Mouse (Mus musculus) layer of hippocampus, adult 18-20 months (tissue): ENCODE data around the gene Noct. TPM values are rescaled to one million over a fixed set of nuclear protein-coding genes. Genes with fewer than 3 reads are reported as not detected.
A peak's percentile ranks its signal among the peaks of the same experiment; 100 is the strongest.

Source experiments
- DNase-seq, 2 experiments: peaks; one replicate each; pipeline ENCODE4 v3.0.0; 2022; ENCODE audit warnings: low spot score in 2 of 2
- total RNA-seq, 2 experiments: library from RNA; stranded (reverse); gene quantifications; 2 replicates each; pipeline ENCODE4 v1.2.3; 2021

The Noct gene
- total RNA-seq, 2 experiments from 2014 or later, result 59.5 to 60.3 TPM

DNA sequence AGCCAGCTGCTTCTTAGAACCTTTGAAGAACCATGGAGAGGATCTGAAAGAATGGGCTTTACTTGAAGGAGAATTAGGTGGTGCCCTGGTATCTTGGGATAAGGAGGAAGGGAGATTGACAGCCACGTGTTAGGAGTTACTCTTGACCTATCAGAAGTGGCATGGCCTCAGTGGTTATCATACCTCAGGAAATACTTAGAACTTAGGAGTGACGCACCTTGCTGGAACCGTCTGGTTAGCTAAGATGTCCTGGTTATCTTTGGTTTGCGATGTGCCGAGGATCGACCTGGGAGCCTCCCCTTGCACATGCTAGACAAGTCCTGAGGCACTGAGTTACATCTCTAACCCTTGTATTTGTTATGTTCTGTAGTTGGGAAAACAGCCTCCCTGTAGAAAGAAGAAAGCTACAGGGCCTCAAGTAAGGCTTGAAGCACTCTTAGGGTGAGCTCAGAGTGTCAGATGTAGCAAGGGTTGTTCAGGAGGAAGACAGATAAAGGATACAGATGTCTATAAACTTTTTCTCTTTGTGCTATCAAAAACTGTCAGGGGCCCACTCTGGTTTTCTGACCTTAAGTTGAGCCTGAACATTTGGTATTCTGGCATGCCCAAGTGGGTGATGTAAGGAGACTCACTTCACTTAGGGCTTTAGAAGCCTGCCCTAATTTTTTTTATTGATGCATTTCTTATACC, 6.0 kb downstream of the Noct start:
- no peak for DNase-seq

DNA sequence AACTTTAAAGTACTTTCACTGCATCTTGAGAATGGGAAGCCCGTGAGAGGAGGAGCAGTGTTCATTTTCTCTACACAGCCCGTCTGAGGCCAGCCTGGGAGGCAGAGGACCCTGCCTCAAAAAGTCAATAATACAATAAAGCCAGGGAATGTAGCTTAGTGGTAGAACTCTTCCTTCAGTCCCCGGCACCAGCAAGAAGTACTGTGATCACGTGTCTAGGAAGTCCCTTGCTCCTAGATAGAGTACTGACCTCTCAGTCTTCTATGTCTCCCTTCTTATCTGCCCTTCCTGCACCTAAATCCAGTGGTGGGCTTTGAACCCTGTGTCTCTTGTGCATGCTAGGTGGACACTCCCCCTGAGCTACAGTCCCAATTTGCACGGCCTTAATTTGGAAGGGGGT, 6.6 kb downstream of the Noct start:
- no peak for DNase-seq

DNA sequence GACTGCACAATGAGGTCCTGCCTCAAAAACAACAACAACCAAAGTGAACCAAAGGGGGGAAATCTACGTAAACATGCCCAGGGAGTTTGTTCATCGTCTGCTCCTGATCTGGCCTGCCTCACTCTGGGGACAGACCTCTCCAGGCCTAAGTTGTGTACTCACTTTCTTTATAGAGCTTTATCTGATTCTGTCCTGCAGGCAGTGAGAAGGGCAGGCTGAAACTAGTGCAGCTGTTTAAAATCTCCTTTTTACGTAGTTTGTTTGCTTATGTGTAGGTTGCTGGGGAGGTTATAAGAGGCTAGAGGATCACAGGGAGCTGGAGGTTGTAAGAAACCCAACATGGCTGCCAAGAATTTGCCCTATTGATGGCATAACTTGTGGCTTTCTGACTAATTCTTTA, 7.3 kb downstream of the Noct start:
- DNase-seq, result no peak

DNA sequence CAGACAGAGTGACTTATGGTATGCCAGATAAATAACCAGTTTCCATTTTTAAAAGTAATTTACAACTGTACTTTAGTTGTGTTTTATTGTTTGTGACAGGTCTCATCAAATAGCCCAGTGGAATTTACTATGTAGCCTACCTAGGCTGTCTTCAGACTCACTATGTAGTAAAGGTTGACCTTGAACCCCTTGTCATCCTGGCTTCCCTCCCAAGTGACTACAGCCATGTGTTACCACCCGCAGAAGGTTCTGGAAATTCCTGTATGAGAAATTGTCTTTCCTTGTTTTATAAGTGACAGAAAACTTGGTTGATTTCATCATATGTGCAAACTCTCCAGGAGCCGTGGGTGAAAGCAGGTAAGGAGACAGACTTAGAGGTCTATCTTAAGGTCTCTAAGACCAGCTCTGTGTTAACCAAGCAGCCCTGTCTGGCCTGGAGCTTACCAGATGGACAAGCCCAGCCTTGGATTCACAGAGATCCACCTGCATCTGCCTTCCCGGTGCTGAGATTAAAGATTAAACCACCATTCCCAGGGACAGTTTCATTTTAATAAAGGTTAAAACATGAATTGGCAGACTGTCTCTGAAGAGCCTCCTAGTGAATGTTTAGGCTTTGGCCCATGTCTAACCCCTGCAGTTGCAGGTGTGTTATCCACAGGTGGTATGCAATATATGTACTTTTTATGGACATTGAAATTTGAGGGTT, 8.1 kb downstream of the Noct start:
- no peak for DNase-seq

DNA sequence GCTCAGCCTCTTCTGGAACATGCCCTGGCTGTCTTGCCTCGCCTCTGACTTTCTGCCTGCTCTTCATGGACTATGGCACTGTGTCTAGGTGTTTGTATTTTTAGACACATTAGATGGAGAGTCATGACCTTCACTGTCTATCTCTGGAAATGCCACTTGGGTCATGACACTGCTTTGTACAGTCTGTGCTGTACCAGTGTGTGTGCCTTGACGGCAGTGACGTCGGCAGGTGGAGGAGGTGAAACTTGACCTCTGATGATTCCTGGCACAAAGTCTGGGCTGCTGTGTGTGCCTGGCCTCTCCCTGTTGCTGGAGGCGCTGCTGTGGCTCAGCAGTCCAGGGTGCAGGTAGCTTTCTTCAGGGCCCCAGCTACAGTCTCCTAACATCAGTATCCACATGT, 9.2 kb downstream of the Noct start:
- DNase-seq, result no peak

DNA sequence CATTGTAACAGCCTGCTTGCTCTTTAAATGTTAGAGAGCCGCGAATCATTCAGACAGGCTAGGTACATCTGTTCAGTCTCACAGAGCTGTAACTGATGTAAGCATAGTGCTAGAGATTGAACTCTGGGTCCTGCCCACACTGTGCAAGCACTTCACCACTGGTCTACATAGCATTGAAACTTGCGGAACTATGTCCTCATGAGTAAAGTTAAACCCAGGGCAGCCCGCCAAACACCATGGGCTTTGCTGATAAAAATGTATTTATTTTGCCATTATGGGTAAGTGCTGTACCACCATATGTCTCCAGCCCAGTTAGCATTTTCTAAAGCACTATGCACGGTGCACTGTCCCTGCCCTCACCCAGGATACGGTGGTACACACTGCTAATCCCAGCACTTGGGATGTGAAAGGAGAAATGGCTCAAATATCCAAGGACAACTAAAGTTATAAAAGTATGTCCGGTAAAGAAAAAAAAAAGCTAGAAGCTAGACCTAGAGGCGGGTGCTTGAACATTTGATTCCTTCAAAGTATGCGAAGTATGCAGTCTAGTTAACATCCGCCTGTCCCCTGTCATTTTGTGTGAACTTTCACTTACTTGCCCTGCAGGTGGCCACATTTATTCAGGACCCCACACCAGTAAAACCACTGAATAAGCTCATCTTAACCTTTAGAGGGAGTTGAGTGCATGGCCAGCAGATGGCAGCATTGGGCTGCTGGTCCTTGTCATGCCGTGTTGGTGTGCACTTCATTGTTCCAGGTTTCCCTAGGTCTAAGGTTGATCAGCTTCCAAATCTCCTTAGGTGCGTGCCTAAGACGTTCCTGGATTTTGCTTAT, 9.9 kb downstream of the Noct start:
- DNase-seq, result peak; percentile 63 to 87

DNA sequence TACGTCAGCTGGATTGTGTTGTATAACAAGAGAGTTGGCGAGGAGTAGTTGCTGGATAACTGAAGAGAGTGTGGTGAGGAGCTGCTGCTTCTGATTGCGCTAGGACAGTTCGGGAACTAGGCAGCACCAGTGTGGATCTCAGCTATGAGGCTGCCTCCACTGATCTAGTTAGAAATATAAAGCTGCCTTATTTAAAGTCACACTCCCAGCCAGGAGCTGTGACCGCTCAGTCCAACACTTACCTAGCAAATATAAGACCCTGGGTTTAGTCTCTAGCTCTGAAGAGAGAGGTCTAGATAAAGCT, 10.5 kb downstream of the Noct start:
- DNase-seq, result no peak

DNA sequence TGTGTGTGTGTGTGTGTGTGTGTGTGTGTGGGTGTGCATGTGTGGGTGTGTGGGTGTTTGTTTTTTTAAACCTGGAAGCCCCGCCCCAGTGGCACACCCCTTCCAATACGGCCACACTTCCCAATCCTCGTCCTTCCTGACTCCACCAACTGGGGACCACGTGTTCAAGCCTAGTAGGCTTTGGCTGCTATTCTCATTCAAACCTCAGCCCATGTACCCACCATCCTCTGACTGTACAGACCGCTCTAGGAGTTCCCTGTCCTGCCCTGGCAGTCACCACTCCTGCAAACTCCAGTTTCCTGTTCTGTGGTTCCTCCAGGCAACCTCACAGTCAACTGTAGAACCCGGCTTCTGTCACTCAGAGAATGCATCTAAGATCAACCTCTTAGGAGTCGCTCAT, 14.3 kb downstream of the Noct start:
- DNase-seq, result no peak

DNA sequence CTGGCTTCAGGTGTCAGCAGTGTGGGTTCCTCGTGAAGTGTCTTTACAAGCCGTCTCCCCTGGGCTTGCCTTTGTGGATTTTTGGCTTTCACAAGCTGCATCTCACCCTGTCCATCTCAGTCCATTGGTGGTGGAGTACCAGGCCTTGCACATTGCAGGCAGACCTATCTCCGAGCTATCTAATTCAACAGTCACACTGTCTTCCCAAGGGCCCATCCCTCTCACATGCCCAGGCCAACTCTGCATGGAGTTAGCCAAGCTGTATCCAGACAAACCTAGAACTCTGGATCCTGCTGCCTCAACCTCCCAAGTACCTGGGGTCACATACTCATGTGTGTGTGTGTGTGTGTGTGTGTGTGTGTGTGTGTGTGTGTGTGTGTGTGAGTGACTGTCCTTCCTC, 15.3 kb downstream of the Noct start:
- DNase-seq, result no peak

DNA sequence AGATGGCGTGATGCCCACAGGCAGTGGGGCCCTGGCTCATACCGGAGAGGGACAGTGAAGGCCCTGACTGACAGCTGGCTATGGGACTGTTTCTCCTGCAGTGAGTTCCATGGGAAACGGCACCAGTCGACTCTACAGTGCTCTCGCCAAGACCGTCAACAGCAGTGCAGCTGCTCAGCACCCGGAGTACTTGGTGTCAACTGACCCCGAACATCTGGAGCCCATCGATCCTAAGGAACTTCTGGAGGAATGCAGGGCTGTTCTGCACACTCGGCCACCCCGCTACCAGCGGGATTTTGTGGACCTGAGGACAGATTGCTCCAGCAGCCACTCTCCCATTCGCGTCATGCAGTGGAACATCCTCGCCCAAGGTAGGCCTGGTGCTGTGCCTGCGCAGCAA, 23.5 kb downstream of the Noct start:
- DNase-seq, result no peak

DNA sequence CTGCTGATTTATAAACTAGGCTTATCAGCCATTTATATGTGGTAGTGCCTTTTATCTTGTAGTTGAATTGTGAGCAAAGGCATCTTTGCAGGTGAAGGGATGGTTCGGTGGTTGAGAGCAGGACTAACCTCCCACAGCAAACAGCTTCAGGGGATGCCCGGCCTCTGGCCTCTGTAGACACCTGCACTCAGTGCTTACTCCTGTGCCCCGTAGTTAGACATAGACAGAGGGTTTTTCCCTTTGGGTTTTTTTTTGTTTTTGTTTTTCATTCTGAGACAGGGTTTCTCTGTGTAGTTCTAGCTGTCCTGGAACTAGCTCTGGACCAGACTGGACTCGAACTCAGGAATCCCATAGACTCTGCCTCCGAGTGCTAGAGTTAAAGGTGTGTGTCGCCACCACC, 24.4 kb downstream of the Noct start:
- DNase-seq, result no peak

DNA sequence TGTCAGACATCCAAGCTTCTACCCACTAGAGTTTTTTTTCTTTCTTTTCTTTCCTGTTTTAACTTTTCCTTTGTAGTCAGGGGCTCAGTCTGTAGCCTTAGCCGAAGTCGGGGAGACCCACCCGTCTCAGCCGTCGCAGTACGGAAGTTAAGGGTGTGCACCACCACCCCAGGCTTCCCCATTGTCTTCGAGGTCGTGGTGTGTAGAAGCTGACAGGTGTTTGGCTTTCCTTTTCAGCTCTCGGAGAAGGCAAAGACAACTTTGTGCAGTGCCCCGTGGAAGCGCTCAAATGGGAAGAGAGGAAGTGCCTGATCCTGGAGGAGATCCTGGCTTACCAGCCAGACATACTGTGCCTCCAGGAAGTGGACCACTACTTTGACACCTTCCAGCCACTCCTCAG, 25.2 kb downstream of the Noct start:
- DNase-seq, result no peak

DNA sequence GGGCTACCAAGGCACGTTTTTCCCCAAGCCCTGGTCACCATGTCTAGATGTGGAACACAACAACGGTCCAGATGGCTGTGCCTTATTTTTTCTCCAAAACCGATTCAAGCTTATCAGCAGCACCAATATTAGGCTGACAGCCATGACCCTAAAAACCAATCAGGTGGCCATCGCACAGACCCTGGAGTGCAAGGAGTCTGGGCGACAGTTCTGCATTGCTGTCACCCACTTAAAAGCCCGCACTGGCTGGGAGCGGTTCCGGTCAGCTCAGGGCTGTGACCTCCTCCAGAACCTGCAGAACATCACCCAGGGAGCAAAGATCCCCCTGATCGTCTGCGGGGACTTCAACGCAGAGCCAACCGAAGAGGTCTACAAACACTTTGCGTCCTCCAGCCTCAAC, 25.6 kb downstream of the Noct start:
- DNase-seq, result no peak

DNA sequence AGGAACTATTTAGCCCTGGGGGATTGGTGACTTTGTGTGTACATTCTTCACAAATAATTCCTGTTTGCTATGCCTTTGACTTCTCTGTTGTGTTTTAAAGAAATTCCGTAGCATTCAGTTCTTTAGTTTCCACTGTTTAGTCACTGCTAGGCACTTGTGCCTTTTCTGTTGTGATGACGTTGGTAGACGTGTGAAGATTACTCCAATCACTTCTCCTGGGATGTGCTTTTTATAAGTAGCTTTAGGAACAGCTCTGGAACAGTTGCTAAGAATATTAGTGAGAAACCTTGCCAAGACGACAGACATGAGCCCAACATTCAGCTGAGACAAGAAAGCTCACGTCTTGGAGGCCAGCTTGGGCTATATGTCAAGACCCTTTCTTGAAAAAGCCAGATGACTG, 26.8 kb downstream of the Noct start:
- DNase-seq, result no peak

DNA sequence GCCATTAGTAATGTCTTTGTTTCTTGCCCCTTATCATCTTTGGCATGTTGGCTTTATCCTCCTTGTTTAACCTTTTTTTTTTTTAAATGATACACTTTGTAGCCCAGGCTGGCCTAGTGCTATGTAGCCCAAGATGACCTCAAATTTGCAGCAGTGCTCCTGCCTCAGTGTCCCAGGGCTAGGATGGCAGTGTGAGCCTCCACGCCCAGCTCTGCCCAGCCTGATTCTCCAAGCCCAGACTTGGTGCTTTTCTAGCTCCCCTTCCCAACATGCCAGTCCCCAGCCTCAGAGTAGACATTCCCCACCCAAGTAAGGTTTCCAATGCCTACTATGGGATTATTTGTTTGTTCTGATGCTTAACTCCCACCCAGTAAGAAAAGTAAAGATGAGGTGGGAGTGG, 28.0 kb downstream of the Noct start:
- DNase-seq, result no peak

DNA sequence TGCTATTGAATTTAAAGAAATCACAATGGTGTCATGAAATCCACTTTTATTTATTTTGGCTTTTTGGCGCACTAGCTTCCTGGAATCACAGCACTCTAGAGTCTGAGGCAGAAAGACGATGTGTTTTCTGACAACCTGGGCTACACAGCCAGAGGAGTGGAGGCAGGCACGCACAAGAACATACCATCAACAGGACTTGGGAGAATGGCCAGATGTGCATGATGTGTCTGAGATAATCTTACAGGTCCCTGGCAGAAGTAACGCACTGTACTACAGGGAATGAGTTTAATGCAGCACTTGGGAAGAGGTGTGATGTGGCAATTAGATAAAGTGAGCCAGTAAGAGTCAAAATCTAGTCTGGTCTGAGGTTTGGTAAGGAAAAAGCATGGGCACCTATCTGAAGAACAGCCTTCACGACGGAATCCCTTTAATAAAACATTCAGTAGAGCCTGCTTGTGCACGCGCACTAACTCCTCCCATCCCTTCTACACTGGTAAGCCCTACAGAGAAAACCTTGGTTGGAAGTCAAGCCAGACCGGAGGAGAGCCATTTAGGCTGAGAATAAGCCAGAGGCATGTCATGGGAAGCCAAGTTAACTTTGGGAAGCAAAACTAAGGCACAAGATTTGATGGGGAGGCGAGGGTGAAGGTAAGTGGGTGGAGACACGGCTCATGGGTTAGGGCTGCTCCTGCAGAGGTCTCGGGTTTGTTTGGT, 28.6 kb downstream of the Noct start:
- no peak for DNase-seq

DNA sequence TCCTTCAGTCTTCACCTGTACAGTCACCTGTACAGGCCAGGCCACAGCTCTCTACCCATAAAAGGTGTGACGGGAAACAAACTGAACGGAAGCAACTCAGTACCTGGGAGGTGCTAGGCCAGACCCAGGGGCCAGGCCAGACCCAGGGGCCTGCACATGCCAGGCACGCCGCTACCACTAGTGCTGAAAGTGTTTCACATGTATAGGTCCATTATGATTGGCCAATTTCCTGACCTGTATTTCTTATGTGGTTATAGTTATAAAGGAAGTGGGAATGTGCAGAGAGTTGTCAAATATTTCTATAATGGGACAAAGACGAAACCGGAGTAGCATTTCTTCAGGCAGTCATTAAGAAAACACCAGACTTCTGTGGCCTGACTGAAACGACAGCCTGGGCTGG, 30.5 kb downstream of the Noct start:
- DNase-seq, result no peak

DNA sequence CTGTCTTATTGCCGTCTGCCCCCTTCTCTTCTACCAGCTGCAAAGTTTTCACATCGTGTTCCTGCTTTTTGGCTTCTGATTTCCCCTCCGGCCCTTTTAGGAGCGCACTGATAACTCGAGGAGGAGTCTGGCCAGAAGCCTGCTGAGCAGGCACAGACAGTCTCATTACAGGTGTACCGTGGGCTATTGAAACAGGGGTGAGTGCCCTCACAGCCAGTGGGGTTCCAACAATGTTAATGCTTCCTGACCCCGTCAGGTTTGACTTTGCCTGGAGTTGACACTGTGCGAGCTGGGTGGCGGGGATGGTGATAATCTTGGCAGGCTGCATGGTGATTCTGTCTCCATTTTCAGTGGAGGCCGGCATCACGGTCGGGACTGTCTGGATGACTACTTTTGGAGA, 32.2 kb downstream of the Noct start:
- DNase-seq, result no peak

DNA sequence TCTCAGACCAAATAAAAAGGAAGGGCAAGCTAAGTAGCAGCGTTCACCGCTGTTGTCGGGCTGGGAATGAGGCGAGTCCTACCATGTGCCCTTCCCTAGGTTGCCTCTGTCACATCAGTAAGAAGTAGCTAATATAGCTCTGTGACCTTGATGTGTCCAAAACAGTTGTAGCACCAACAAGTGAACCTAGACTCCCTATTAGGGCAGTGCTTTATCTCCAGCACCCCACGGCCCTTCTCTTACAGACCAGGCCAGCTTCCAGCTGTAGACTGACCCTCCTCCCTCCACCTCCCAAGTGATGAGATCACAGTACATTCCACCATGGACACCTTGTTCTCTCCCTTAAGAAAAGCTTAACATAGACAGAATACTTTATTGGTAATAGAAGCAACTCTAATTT, 33.8 kb downstream of the Noct start:
- DNase-seq, result no peak

DNA sequence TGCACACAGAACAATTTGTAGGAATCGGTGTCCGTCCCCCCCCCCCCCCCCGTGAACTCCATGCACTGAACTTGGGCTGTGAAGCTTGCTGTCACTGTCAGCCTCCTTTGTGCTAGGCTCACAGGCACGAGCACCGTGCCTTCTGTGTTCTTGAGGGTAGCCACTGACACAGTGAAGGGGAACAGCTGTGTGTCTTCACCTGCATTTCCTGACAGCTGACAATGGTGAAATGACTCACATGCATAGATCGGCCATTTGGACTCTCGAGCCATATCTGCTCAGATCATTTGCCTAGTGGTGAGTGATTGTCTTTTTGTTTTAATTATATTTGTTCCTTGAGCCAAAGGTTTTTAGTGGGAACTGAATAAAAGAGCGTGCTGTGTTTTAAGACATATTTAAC, 38.7 kb downstream of the Noct start:
- DNase-seq, result no peak

DNA sequence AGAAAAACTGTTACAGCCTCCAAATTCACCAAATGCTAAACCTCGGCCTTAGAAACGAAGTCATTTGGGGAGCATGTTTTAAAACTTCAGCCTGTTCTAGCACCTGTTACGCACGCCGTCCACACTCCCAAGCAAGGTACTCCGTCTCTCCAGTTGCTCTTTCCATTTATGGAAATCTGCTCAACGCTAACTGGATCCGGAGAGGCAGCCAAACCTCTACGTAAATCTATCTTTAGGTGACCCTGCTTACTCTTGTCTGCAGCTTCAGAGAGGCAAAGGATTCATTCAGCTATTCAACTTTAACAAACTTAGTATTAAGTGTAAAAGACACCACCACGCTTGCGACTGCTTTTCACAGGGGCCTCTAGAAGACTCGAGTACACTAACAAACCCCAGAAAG, 44.2 kb downstream of the Noct start:
- DNase-seq, result no peak
